Mouse (Mus musculus): Measurements from ENCODE around the gene Syt14.

DNA sequence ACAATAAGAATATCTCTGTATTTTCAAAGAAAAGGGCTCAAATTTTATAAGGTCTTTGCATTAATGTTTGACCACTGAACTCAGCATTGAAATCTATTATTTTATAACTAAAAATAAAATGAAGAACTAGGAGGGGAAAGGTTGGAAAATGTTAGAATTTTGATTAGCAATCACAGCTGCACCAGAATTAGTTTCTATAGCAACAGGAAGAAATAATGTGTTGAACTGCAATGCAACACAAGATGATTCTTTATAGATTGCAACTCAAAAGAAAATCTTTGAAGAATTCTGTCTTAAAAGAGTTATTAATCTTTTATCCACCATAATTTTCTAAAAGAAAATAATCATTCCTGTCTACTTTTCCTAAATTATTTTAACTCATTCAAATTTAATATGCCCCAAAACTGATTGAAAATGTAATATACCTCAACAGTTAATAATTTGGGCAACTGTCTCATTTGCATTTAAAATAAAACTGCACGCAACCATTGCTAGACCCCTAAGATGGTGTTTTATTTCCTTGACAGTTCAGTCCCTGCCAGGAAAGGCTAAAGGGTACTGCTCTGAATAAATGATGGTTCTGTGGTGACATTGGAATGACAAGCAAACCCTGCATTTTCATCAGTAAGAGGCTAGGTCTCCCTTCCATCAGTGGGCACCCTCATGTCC lies 88.3 kb downstream of the Syt14 start:
- TF ChIP-seq CTCF (IDR thresholded peaks at IDR 0.05; ENCODE audit: insufficient read depth, low read length) (no peak), POLR2A (IDR thresholded peaks at IDR 0.05; ENCODE audit: borderline replicate concordance, extremely low read depth, low read depth, low read length) (no peak)
